Mouse (Mus musculus): ENCODE results near the gene Zhx3. TPM values are rescaled to one million over a fixed set of nuclear protein-coding genes. Genes with fewer than 3 reads are reported as not detected.

The Zhx3 gene
- total and polyA plus RNA-seq, 2 experiments = 12.3 to 33.5 TPM

- H3K4me1 ChIP-seq (ENCODE audit: control insufficient read depth, insufficient read depth, low read length) = no peaks in the 10 kb centered on the region
- H3K4me3 ChIP-seq (ENCODE audit: insufficient read depth, low read depth, low read length) = no peak overlapping the region
- no peaks in the 10 kb centered on the region for H3K27me3 ChIP-seq (ENCODE audit: control insufficient read depth, insufficient read depth, low read length)
- TF ChIP-seq CTCF (IDR thresholded peaks at IDR 0.05; ENCODE audit: low read depth, low read length) = no peak
- TF ChIP-seq POLR2A (IDR thresholded peaks at IDR 0.05; ENCODE audit: extremely low read depth, insufficient read depth, low read length) = no peak
- no peak for DNase-seq (ENCODE audit: extremely low read depth, low read depth, low spot score)
- H3K79me2 ChIP-seq (ENCODE audit: control insufficient read depth, insufficient read depth, low read length) = no peaks in the 10 kb centered on the region; the same call in 1 of the 2 replicates
- H3K9ac ChIP-seq (ENCODE audit: low read depth, low read length) = no peak overlapping the region
- no peak overlapping the region for H3K27ac ChIP-seq (replicated peaks; ENCODE audit: insufficient read depth, low read depth, low read length)
- WGBS = 92% methylated on average over 13 of the region's 13 CpGs
- H3K36me3 ChIP-seq (ENCODE audit: control insufficient read depth, insufficient read depth, low read length) = peaks cover 19% of the 10 kb centered on the region
Observed at GRCm38 (mm10) chr2:160780154-160780833, 92.5 kb downstream of the Zhx3 start.

GRCm38 (mm10) chr2:160778034-160778433, 94.8 kb downstream of the Zhx3 start:
- no peak overlapping the region for H3K9ac ChIP-seq (ENCODE audit: low read depth, low read length)
- DNase-seq (ENCODE audit: extremely low read depth, low read depth, low spot score) = no peak
- no peak overlapping the region for H3K27ac ChIP-seq (replicated peaks; ENCODE audit: insufficient read depth, low read depth, low read length)
- no peak overlapping the region for H3K4me3 ChIP-seq (ENCODE audit: insufficient read depth, low read depth, low read length)
- H3K36me3 ChIP-seq (ENCODE audit: control insufficient read depth, insufficient read depth, low read length) = peaks cover 22% of the 10 kb centered on the region
- H3K79me2 ChIP-seq (ENCODE audit: control insufficient read depth, insufficient read depth, low read length) = no peaks in the 10 kb centered on the region; the same call in 1 of the 2 replicates
- TF ChIP-seq POLR2A (IDR thresholded peaks at IDR 0.05; ENCODE audit: extremely low read depth, insufficient read depth, low read length) = no peak
- no peak for TF ChIP-seq CTCF (IDR thresholded peaks at IDR 0.05; ENCODE audit: low read depth, low read length)
- no peaks in the 10 kb centered on the region for H3K27me3 ChIP-seq (ENCODE audit: control insufficient read depth, insufficient read depth, low read length)
- H3K4me1 ChIP-seq (ENCODE audit: control insufficient read depth, insufficient read depth, low read length) = no peaks in the 10 kb centered on the region
- WGBS = 84% methylated on average over 2 of the region's 2 CpGs

GRCm38 (mm10) chr2:160771325-160772276, 101.2 kb downstream of the Zhx3 start:
- no peak overlapping the region for H3K9ac ChIP-seq (ENCODE audit: low read depth, low read length)
- H3K4me1 ChIP-seq (ENCODE audit: control insufficient read depth, insufficient read depth, low read length) = 0 out of 2 replicates have a peak, but pooled peaks cover 1% of the 10 kb centered on the region
- 88% methylated on average over 8 of the region's 8 CpGs for WGBS
- H3K79me2 ChIP-seq (ENCODE audit: control insufficient read depth, insufficient read depth, low read length) = no peaks in the 10 kb centered on the region
- TF ChIP-seq CTCF (IDR thresholded peaks at IDR 0.05; ENCODE audit: low read depth, low read length) = no peak
- no peak overlapping the region for H3K27ac ChIP-seq (replicated peaks; ENCODE audit: insufficient read depth, low read depth, low read length)
- H3K27me3 ChIP-seq (ENCODE audit: control insufficient read depth, insufficient read depth, low read length) = no peaks in the 10 kb centered on the region
- no peak for DNase-seq (ENCODE audit: extremely low read depth, low read depth, low spot score)
- peaks cover 28% of the 10 kb centered on the region; the same call in 1 of the 2 replicates for H3K36me3 ChIP-seq (ENCODE audit: control insufficient read depth, insufficient read depth, low read length)
- H3K4me3 ChIP-seq (ENCODE audit: insufficient read depth, low read depth, low read length) = no peak overlapping the region

GRCm38 (mm10) chr2:160770871-160771270, 101.9 kb downstream of the Zhx3 start:
- Histone ChIP-seq H3K4me3 (ENCODE audit: insufficient read depth, low read depth, low read length) (no peak overlapping the region), H3K79me2 (ENCODE audit: control insufficient read depth, insufficient read depth, low read length) (no peaks in the 10 kb centered on the region), H3K27ac (replicated peaks; ENCODE audit: insufficient read depth, low read depth, low read length) (no peak overlapping the region), H3K27me3 (ENCODE audit: control insufficient read depth, insufficient read depth, low read length) (no peaks in the 10 kb centered on the region), H3K4me1 (ENCODE audit: control insufficient read depth, insufficient read depth, low read length) (0 out of 2 replicates have a peak, but pooled peaks cover 3% of the 10 kb centered on the region), H3K9ac (ENCODE audit: low read depth, low read length) (no peak overlapping the region), H3K36me3 (ENCODE audit: control insufficient read depth, insufficient read depth, low read length) (peaks cover 23% of the 10 kb centered on the region; the same call in 1 of the 2 replicates)
- TF ChIP-seq POLR2A (IDR thresholded peaks at IDR 0.05; ENCODE audit: extremely low read depth, insufficient read depth, low read length) = no peak
- no peak for TF ChIP-seq CTCF (IDR thresholded peaks at IDR 0.05; ENCODE audit: low read depth, low read length)
- DNase-seq (ENCODE audit: extremely low read depth, low read depth, low spot score) = no peak
- 95% methylated on average over 1 of the region's 1 CpGs for WGBS

- H3K27me3 ChIP-seq (ENCODE audit: control insufficient read depth, insufficient read depth, low read length) = no peaks in the 10 kb centered on the region
- peak; percentile 50 for DNase-seq (ENCODE audit: extremely low read depth, low read depth, low spot score)
- no peak for TF ChIP-seq CTCF (IDR thresholded peaks at IDR 0.05; ENCODE audit: low read depth, low read length)
- TF ChIP-seq POLR2A (IDR thresholded peaks at IDR 0.05; ENCODE audit: extremely low read depth, insufficient read depth, low read length) = no peak
- H3K36me3 ChIP-seq (ENCODE audit: control insufficient read depth, insufficient read depth, low read length) = peaks cover 21% of the 10 kb centered on the region; the same call in 1 of the 2 replicates
- no peaks in the 10 kb centered on the region for H3K79me2 ChIP-seq (ENCODE audit: control insufficient read depth, insufficient read depth, low read length)
- 0 out of 2 replicates have a peak, but pooled peaks cover 3% of the 10 kb centered on the region for H3K4me1 ChIP-seq (ENCODE audit: control insufficient read depth, insufficient read depth, low read length)
- no peak overlapping the region for H3K9ac ChIP-seq (ENCODE audit: low read depth, low read length)
- no peak overlapping the region for H3K27ac ChIP-seq (replicated peaks; ENCODE audit: insufficient read depth, low read depth, low read length)
- no peak overlapping the region for H3K4me3 ChIP-seq (ENCODE audit: insufficient read depth, low read depth, low read length)
Observed at GRCm38 (mm10) chr2:160770409-160770808, 102.4 kb downstream of the Zhx3 start.

All from liver, adult 2 months (tissue).